Mouse (Mus musculus): ENCODE measurements around the gene Tmtc1. TPM values are rescaled to one million over a fixed set of nuclear protein-coding genes. Genes with fewer than 3 reads are reported as not detected.
A peak's percentile ranks its signal among the peaks of the same experiment; 100 is the strongest.

Gene Tmtc1
- polyA plus RNA-seq, 1 experiment from 2014 or later, result 0.66 TPM

DNA sequence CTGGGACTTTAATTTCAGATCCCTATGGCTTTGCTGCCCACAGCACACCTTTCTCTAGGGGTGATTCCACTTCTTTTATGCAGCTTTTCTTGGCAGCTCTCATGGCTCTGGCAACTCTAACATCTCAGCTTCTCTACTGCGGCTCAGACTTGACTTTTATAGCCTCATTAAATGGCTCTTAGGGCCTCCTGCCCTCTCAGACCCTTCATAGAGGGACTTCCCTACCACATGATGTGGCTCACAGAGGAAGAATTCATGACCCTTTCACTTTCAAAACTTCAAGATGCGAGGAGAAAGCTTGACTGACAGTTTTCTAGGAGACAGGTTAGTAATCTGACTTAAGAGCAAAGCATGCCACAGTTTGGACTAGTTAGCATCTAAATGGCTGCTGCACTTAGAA lies 221.5 kb downstream of the Tmtc1 start:
- Histone ChIP-seq H3K4me2 (ENCODE audit: low read depth, low read length) (no peak overlapping the region), H3K4me1 (ENCODE audit: control insufficient read depth, insufficient read depth, low read length) (no peaks in the 10 kb centered on the region), H3K4me3 (ENCODE audit: low read length) (no peak overlapping the region), H3K9ac (ENCODE audit: low read depth, low read length) (no peak overlapping the region), H3K9me3 (ENCODE audit: control insufficient read depth, low read length) (no peaks in the 10 kb centered on the region), H3K27me3 (replicated peaks; ENCODE audit: control insufficient read depth, insufficient read depth, low read length) (no peaks in the 10 kb centered on the region), H3K36me3 (ENCODE audit: control insufficient read depth, insufficient read depth, low read length) (no peaks in the 10 kb centered on the region), H3K27ac (ENCODE audit: low read length) (no peak overlapping the region)
- WGBS, result 77% methylated on average over 2 of the region's 2 CpGs
- ATAC-seq, result no peak

DNA sequence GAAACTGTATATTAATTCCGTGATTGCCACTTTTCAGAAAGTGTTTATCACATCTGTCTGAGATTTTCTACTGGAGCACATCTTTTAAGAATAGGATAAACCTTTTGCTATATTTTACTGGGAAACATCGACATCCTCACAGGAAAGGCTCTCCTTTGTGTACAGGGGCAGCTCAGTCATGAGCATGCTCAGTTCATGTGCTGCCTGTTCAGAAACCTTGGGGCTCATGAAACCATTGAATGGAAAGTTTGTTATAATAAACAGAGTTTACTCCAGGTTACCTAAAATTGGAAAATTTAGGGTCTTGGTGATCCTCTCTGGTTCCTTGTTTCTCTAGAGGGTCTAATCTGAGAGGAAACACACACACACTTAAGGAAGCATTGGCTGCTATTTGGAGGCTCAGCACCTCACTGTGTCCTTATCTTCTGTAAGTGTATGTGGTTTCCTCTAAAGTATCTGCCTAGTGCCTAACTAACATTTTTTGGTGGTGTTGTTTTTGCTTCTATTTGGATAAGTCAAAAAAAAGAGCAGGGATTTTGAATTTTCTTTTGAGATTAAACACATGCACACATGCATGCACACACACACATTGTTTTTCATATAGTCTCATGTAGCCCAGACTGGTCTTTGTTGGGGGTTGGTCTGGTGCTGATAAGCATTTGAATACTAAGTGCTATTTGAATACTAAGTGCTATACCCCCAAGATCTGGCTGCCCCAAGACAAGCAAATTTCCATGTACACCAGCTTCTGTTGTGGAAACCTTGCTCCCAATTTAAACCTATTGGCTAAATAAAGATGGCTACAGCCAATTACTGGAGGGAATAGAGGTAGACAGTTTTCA lies 225.7 kb downstream of the Tmtc1 start:
- WGBS, result 79% methylated on average over 2 of the region's 2 CpGs
- Histone ChIP-seq H3K27me3 (replicated peaks; ENCODE audit: control insufficient read depth, insufficient read depth, low read length) (no peaks in the 10 kb centered on the region), H3K36me3 (ENCODE audit: control insufficient read depth, insufficient read depth, low read length) (no peaks in the 10 kb centered on the region), H3K27ac (ENCODE audit: low read length) (no peak overlapping the region), H3K9ac (ENCODE audit: low read depth, low read length) (no peak overlapping the region), H3K9me3 (ENCODE audit: control insufficient read depth, low read length) (no peaks in the 10 kb centered on the region), H3K4me2 (ENCODE audit: low read depth, low read length) (no peak overlapping the region), H3K4me1 (ENCODE audit: control insufficient read depth, insufficient read depth, low read length) (0 out of 2 replicates have a peak, but pooled peaks cover 6% of the 10 kb centered on the region), H3K4me3 (ENCODE audit: low read length) (no peak overlapping the region)
- no peak for ATAC-seq

DNA sequence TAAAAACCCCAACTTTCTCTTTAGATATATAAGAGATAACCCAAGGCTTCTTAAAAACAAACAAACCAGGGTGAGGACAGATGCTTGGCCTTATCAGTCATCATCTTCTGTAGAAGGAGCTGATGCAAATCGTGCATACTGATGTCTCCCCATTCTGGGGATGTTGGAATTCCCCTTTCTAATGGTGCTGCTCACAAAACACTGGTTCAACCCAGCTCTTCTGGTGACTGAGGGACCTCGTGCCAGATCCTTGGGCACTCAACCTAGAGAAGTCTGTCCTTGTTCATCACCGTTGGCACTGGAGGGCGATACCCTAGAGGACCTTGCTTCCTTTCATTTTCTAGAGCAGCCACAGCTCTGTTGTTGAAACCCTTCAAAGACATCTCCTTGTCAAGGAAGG lies 227.4 kb downstream of the Tmtc1 start:
- 91% methylated on average over 4 of the region's 4 CpGs for WGBS
- H3K27me3 ChIP-seq (replicated peaks; ENCODE audit: control insufficient read depth, insufficient read depth, low read length), result no peaks in the 10 kb centered on the region
- no peaks in the 10 kb centered on the region for H3K9me3 ChIP-seq (ENCODE audit: control insufficient read depth, low read length)
- ATAC-seq, result no peak
- no peak overlapping the region for H3K9ac ChIP-seq (ENCODE audit: low read depth, low read length)
- H3K27ac ChIP-seq (ENCODE audit: low read length), result no peak overlapping the region
- H3K4me3 ChIP-seq (ENCODE audit: low read length), result no peak overlapping the region
- no peak overlapping the region for H3K4me2 ChIP-seq (ENCODE audit: low read depth, low read length)
- no peaks in the 10 kb centered on the region for H3K36me3 ChIP-seq (ENCODE audit: control insufficient read depth, insufficient read depth, low read length)
- H3K4me1 ChIP-seq (ENCODE audit: control insufficient read depth, insufficient read depth, low read length), result peaks cover 11% of the 10 kb centered on the region; the same call in 1 of the 2 replicates

- H3K4me3 ChIP-seq (ENCODE audit: low read length), result no peak overlapping the region
- H3K27me3 ChIP-seq (replicated peaks; ENCODE audit: control insufficient read depth, insufficient read depth, low read length), result no peaks in the 10 kb centered on the region
- no peaks in the 10 kb centered on the region for H3K36me3 ChIP-seq (ENCODE audit: control insufficient read depth, insufficient read depth, low read length)
- no peak overlapping the region for H3K9ac ChIP-seq (ENCODE audit: low read depth, low read length)
- H3K4me1 ChIP-seq (ENCODE audit: control insufficient read depth, insufficient read depth, low read length), result peaks cover 14% of the 10 kb centered on the region
- no peak for ATAC-seq
- no peak overlapping the region for H3K4me2 ChIP-seq (ENCODE audit: low read depth, low read length)
- no peaks in the 10 kb centered on the region for H3K9me3 ChIP-seq (ENCODE audit: control insufficient read depth, low read length)
- 3% methylated on average over 5 of the region's 5 CpGs for WGBS
- no peak overlapping the region for H3K27ac ChIP-seq (ENCODE audit: low read length)
These were observed 229.4 kb downstream of the Tmtc1 start for GRCm38 (mm10) chr6:148214765-148215164.

GRCm38 (mm10) chr6:148211897-148212680 lies 232.1 kb downstream of the Tmtc1 start, which contains the start of gene Ergic2:
Ergic2 (minus strand) TSS chr6:148212374.
- peaks cover 14% of the 10 kb centered on the region for H3K4me1 ChIP-seq (ENCODE audit: control insufficient read depth, insufficient read depth, low read length)
- H3K27me3 ChIP-seq (replicated peaks; ENCODE audit: control insufficient read depth, insufficient read depth, low read length), result no peaks in the 10 kb centered on the region
- H3K27ac ChIP-seq (ENCODE audit: low read length), result peak within 1 kb of the TSS; percentile 82
- H3K4me3 ChIP-seq (ENCODE audit: low read length), result peak within 1 kb of the TSS; percentile 80
- ATAC-seq, result peak; percentile 99
- H3K9ac ChIP-seq (ENCODE audit: low read depth, low read length), result peak within 1 kb of the TSS; percentile 98
- no peaks in the 10 kb centered on the region for H3K9me3 ChIP-seq (ENCODE audit: control insufficient read depth, low read length)
- no peaks in the 10 kb centered on the region for H3K36me3 ChIP-seq (ENCODE audit: control insufficient read depth, insufficient read depth, low read length)
- H3K4me2 ChIP-seq (ENCODE audit: low read depth, low read length), result peak within 1 kb of the TSS; percentile 75
- WGBS, result under 1% methylated on average over 61 of the region's 61 CpGs

GRCm38 (mm10) chr6:148211391-148211876 lies 232.8 kb downstream of the Tmtc1 start:
- H3K4me2 ChIP-seq (ENCODE audit: low read depth, low read length), result peak overlapping the region; percentile 75
- H3K9me3 ChIP-seq (ENCODE audit: control insufficient read depth, low read length), result no peaks in the 10 kb centered on the region
- H3K4me3 ChIP-seq (ENCODE audit: low read length), result peak overlapping the region; percentile 80
- ATAC-seq, result peak; percentile 66
- H3K4me1 ChIP-seq (ENCODE audit: control insufficient read depth, insufficient read depth, low read length), result peaks cover 14% of the 10 kb centered on the region
- under 1% methylated on average over 51 of the region's 51 CpGs for WGBS
- H3K27ac ChIP-seq (ENCODE audit: low read length), result peak overlapping the region; percentile 82
- H3K27me3 ChIP-seq (replicated peaks; ENCODE audit: control insufficient read depth, insufficient read depth, low read length), result no peaks in the 10 kb centered on the region
- H3K9ac ChIP-seq (ENCODE audit: low read depth, low read length), result peak overlapping the region; percentile 98
- H3K36me3 ChIP-seq (ENCODE audit: control insufficient read depth, insufficient read depth, low read length), result no peaks in the 10 kb centered on the region

DNA sequence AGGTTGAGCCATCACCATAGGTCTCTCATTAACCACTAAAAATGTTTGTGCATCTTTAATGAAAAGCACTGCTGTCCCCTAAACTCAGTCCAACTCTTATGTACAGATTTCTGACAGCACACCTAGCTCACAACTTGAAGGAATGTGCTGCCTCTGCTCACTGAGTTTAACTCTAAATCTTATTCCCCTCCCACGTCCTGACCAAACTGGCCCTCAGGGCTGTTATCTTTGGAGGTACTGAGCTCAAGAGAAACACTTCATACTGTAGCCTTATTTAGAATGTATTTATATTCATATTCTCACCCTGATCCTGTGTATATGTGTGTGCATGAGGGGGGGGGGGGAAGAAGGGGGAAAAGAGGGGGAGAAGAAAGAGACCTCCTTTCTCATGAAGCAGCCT lies 236.7 kb downstream of the Tmtc1 start:
- WGBS, result 56% methylated on average over 1 of the region's 1 CpGs
- Histone ChIP-seq H3K4me1 (ENCODE audit: control insufficient read depth, insufficient read depth, low read length) (peaks cover 3% of the 10 kb centered on the region; the same call in 1 of the 2 replicates), H3K27me3 (replicated peaks; ENCODE audit: control insufficient read depth, insufficient read depth, low read length) (no peaks in the 10 kb centered on the region), H3K9me3 (ENCODE audit: control insufficient read depth, low read length) (no peaks in the 10 kb centered on the region), H3K27ac (ENCODE audit: low read length) (no peak overlapping the region), H3K36me3 (ENCODE audit: control insufficient read depth, insufficient read depth, low read length) (no peaks in the 10 kb centered on the region), H3K4me2 (ENCODE audit: low read depth, low read length) (no peak overlapping the region), H3K9ac (ENCODE audit: low read depth, low read length) (no peak overlapping the region), H3K4me3 (ENCODE audit: low read length) (no peak overlapping the region)
- ATAC-seq, result no peak

- ATAC-seq, result peak; percentile 71
- WGBS, result 77% methylated on average over 1 of the region's 1 CpGs
These were observed 239.1 kb downstream of the Tmtc1 start for GRCm38 (mm10) chr6:148205134-148205533.

GRCm38 (mm10) chr6:148199729-148200128 lies 244.5 kb downstream of the Tmtc1 start:
- Histone ChIP-seq H3K4me3 (ENCODE audit: low read length) (no peak overlapping the region), H3K27ac (ENCODE audit: low read length) (peak overlapping the region; percentile 43), H3K9ac (ENCODE audit: low read depth, low read length) (no peak overlapping the region), H3K27me3 (replicated peaks; ENCODE audit: control insufficient read depth, insufficient read depth, low read length) (no peaks in the 10 kb centered on the region), H3K4me1 (ENCODE audit: control insufficient read depth, insufficient read depth, low read length) (no peaks in the 10 kb centered on the region), H3K36me3 (ENCODE audit: control insufficient read depth, insufficient read depth, low read length) (peaks cover 3% of the 10 kb centered on the region; the same call in 1 of the 2 replicates), H3K9me3 (ENCODE audit: control insufficient read depth, low read length) (no peaks in the 10 kb centered on the region), H3K4me2 (ENCODE audit: low read depth, low read length) (no peak overlapping the region)
- peak; percentile 59; the same call in 1 of the 2 replicates for ATAC-seq
- 78% methylated on average over 3 of the region's 3 CpGs for whole genome bisulfite sequencing

More at GRCm38 (mm10) chr6:148205134-148205533, 239.1 kb downstream of the Tmtc1 start:
- H3K4me3 ChIP-seq (ENCODE audit: low read length), result no peak overlapping the region
- H3K9me3 ChIP-seq (ENCODE audit: control insufficient read depth, low read length), result no peaks in the 10 kb centered on the region
- H3K27me3 ChIP-seq (replicated peaks; ENCODE audit: control insufficient read depth, insufficient read depth, low read length), result no peaks in the 10 kb centered on the region
- no peak overlapping the region for H3K4me2 ChIP-seq (ENCODE audit: low read depth, low read length)
- peaks cover 3% of the 10 kb centered on the region; the same call in 1 of the 2 replicates for H3K36me3 ChIP-seq (ENCODE audit: control insufficient read depth, insufficient read depth, low read length)
- no peaks in the 10 kb centered on the region for H3K4me1 ChIP-seq (ENCODE audit: control insufficient read depth, insufficient read depth, low read length)
- no peak overlapping the region for H3K9ac ChIP-seq (ENCODE audit: low read depth, low read length)
- H3K27ac ChIP-seq (ENCODE audit: low read length), result no peak overlapping the region; the same call in 1 of the 2 replicates

All from intestine, embryonic 16.5 days (tissue).